Mouse (Mus musculus) neural tube, embryonic 11.5 days (tissue): ENCODE measurements at regions not wholly inside any gene's neighbourhood (a gene's known extent, or its start where the extent isn't known, plus 50 kb on each side); places are given as distances from the start of the nearest gene placed in this dataset.
A peak's percentile ranks its signal among the peaks of the same experiment; 100 is the strongest.
"Not testable (repeated sequence)": the region's sequence is repeated elsewhere in the genome, so short reads cannot be mapped to it uniquely, and the experiment has no call there.

ENCODE experiments used
- ATAC-seq: fragments of 200-750 bp; cut with Nextera tagmentation; 2 replicates; pipeline ENCODE4 v1.8.0; 2017; ENCODE audit warnings: moderate number of reproducible peaks, mild to moderate bottlenecking, moderate TSS enrichment, moderate library complexity; ENCODE audit not compliant: insufficient read depth, low FRiP score, low TSS enrichment
- DNase-seq: peaks from one replicate; pipeline ENCODE4 v3.0.0-alpha.2; 2015; ENCODE audit warnings: low spot score
- H3K27ac ChIP-seq: fragments of 300-500 bp; sonication (generic); 2 replicates; pipeline ENCODE4 v1.5.1; 2014; ENCODE audit warnings: low read depth, mild to moderate bottlenecking, low read length
- H3K27me3 ChIP-seq: fragments of 300-500 bp; sonication (generic); 2 replicates; pipeline ENCODE4 v1.6.1; 2014; ENCODE audit warnings: mild to moderate bottlenecking, low read length, mixed read lengths; ENCODE audit not compliant: control insufficient read depth, insufficient read depth
- H3K36me3 ChIP-seq: fragments of 300-500 bp; sonication (generic); 2 replicates; pipeline ENCODE4 v1.6.1; 2014; ENCODE audit warnings: mild to moderate bottlenecking, low read length, moderate library complexity, mixed read lengths; ENCODE audit not compliant: control insufficient read depth, insufficient read depth
- H3K4me1 ChIP-seq: fragments of 300-500 bp; sonication (generic); 2 replicates; pipeline ENCODE4 v1.6.1; 2014; ENCODE audit warnings: low read length, mixed read lengths; ENCODE audit not compliant: control insufficient read depth, insufficient read depth
- H3K4me2 ChIP-seq: fragments of 300-500 bp; sonication (generic); 2 replicates; pipeline ENCODE4 v1.6.1; 2014; ENCODE audit warnings: low read depth, mild to moderate bottlenecking, moderate library complexity
- H3K4me3 ChIP-seq: fragments of 300-500 bp; sonication (generic); 2 replicates; pipeline ENCODE4 v1.5.1; 2014; ENCODE audit warnings: low read depth, low read length
- H3K9ac ChIP-seq: fragments of 300-500 bp; sonication (generic); 2 replicates; pipeline ENCODE4 v1.6.1; 2014; ENCODE audit warnings: mild to moderate bottlenecking, low read length
- H3K9me3 ChIP-seq: fragments of 300-500 bp; sonication (generic); 2 replicates; pipeline ENCODE4 v1.6.1; 2016; ENCODE audit warnings: low read length; ENCODE audit not compliant: control insufficient read depth
- WGBS: fragments of 180-500 bp; shearing (Covaris S2); extraction: QIAGEN DNeasy Blood & Tissue Kit; methylation state at CpG from one replicate; pipeline ENCODE4 v1.1.7; 2014; 5-methylcytosine and 5-hydroxymethylcytosine counted together

DNA sequence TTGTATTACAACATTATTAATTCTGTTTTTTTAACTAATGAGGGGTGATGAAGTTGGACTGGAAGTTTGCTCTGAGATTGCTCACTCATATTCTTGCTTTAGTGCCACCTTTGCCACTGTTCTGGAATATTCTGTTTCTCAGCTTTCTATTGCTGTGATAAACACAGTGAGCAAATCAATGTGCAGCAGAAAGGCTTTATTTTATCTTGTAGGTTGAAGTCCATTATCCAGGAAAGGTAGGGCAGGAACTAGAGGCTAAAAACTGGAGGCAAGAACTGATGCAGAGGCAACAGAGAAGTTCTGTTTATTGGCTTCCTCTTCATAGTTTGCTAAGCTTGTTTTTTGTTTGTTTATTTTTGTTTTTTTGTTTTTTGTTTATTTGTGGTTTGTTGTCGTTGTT, 576.4 kb downstream of the Epha7 start:
- no peaks in the 10 kb centered on the region for H3K27me3 ChIP-seq
- WGBS, result 82% methylated on average over 1 of the region's 1 CpGs
- no peak for ATAC-seq
- H3K9me3 ChIP-seq, result no peaks in the 10 kb centered on the region
- no peaks in the 10 kb centered on the region for H3K4me1 ChIP-seq
- H3K4me2 ChIP-seq, result no peak overlapping the region
- no peak for DNase-seq
- no peak overlapping the region for H3K9ac ChIP-seq
- H3K27ac ChIP-seq, result no peak overlapping the region
- H3K4me3 ChIP-seq, result no peak overlapping the region
- no peaks in the 10 kb centered on the region for H3K36me3 ChIP-seq

DNA sequence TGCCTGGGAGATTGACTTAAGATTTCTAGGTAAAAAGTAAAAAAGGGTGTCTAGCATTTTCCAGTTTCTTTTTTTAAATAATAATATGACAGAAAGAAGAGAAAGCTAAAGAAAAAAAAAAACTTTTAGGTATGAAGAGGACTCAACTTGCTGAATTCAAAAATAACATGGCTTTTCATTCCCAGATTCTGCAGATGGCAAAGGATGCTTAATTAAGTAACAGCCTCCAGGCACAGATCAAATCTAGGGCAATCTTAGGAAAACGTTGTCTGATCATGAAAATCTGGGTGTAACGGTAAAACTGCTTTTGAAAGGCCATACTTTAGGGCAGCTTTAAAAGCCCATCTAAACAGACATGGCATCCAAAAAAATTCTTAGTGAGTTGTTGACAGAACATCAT, 577.4 kb downstream of the Epha7 start:
- DNase-seq (no peak), ATAC-seq (no peak)
- no peaks in the 10 kb centered on the region for H3K9me3 ChIP-seq
- H3K4me3 ChIP-seq, result no peak overlapping the region
- no peaks in the 10 kb centered on the region for H3K36me3 ChIP-seq
- H3K4me2 ChIP-seq, result no peak overlapping the region
- no peak overlapping the region for H3K9ac ChIP-seq
- H3K4me1 ChIP-seq, result no peaks in the 10 kb centered on the region
- no peaks in the 10 kb centered on the region for H3K27me3 ChIP-seq
- WGBS, result 86% methylated on average over 2 of the region's 2 CpGs
- H3K27ac ChIP-seq, result no peak overlapping the region

DNA sequence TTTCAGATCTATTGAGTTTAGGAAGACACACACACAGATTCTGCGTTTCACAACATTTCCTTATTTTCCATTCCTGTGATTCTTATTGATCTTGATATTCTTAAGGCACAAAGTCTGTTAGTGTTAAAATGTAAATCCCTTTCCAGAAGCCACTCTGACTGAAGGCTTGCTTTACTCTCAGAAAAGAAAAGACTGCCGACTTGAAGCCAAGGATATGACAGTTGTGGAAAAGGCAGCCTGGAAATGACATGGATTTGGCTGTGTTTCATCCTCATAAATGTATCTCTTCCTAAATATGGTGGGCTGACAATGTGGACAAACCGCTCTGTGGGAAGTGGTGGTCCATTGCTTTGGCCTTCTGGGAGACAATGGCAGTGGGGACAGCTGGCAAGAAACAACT, 589.2 kb downstream of the Epha7 start:
- no peak overlapping the region for H3K9ac ChIP-seq
- H3K9me3 ChIP-seq, result no peaks in the 10 kb centered on the region
- no peaks in the 10 kb centered on the region for H3K36me3 ChIP-seq
- H3K4me2 ChIP-seq, result no peak overlapping the region
- no peak for DNase-seq
- 94% methylated on average over 3 of the region's 3 CpGs for WGBS
- no peak overlapping the region for H3K4me3 ChIP-seq
- H3K27me3 ChIP-seq, result no peaks in the 10 kb centered on the region
- H3K27ac ChIP-seq, result no peak overlapping the region
- ATAC-seq, result no peak
- H3K4me1 ChIP-seq, result no peaks in the 10 kb centered on the region

DNA sequence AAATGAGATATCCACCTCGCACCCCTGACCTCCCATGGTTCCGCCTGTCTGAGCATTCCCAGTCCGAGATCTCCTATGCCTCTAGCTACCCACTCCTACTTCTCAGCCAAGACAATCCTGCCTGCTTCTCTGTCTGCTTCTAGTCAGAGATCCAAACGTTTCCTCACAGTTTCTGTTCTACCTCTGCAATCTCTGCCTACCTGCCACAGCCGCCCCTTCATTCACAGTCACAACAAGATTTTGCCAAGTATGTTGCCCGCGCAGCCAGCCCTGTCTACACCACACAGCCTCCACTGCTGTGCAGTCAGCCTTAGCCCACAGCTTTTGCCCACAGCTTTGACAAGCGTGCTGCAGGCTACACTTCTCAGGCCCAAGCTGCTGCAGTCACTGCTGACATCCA, 601.7 kb downstream of the Epha7 start:
- no peak overlapping the region for H3K9ac ChIP-seq
- no peaks in the 10 kb centered on the region for H3K27me3 ChIP-seq
- DNase-seq (no peak), ATAC-seq (no peak)
- no peaks in the 10 kb centered on the region for H3K9me3 ChIP-seq
- 86% methylated on average over 8 of the region's 8 CpGs for WGBS
- no peak overlapping the region for H3K27ac ChIP-seq
- no peaks in the 10 kb centered on the region for H3K4me1 ChIP-seq
- H3K36me3 ChIP-seq, result no peaks in the 10 kb centered on the region
- H3K4me2 ChIP-seq, result no peak overlapping the region
- no peak overlapping the region for H3K4me3 ChIP-seq

DNA sequence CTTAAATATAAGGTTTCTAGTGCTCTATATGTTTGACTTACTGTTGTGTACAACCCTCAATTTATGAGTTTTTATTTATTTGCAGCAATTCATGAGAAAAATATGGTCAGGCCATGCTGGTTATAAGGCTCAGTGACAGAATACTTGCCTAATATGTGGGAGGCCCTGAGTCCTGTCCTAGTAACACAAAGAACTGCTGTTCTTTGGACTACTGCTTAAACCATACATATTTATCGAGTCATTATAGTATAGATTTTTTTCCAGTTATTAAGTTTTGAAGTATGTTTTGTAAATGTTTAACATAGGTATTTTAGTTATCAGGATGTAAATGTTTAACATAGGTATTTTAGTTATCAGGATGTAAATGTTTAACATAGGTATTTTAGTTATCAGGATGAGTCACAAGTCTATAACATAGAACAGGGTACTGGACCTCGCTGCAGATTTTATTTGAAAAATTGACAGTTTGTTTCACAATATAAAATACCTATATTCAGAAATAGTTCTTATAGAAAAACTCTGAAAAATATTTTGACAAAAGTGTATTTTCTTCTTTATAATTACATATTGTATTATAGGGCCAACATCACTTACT, 607.4 kb downstream of the Epha7 start:
- Histone ChIP-seq H3K36me3 (no peaks in the 10 kb centered on the region), H3K27me3 (no peaks in the 10 kb centered on the region), H3K4me3 (no peak overlapping the region), H3K9ac (no peak overlapping the region), H3K4me1 (no peaks in the 10 kb centered on the region), H3K4me2 (no peak overlapping the region), H3K27ac (no peak overlapping the region), H3K9me3 (no peaks in the 10 kb centered on the region)
- DNase-seq (no peak), ATAC-seq (no peak)
- 94% methylated on average over 2 of the region's 2 CpGs for WGBS

DNA sequence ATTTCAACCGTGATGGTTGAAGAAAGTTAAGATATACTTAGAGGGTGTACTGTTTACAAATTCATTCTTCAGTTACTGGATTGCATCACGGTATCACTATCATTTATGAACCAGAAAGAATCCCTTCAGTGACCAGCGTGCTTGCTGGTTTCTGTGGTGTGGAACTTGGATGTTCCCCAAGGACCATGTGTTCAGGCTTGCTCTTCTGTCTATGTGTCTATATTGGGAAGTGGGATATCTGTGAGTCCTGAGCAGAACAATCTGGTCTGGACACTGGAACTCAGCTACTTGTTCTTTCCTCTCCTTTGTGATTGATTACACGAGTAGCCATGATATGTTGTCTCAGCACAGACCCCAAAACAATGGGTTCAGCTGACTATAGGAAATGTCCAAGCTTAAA, 618.6 kb downstream of the Epha7 start:
- not testable (repeated sequence) for H3K4me1 ChIP-seq, ATAC-seq, H3K36me3 ChIP-seq, H3K9ac ChIP-seq, H3K27me3 ChIP-seq, H3K9me3 ChIP-seq, DNase-seq, H3K4me3 ChIP-seq, H3K27ac ChIP-seq, H3K4me2 ChIP-seq
- WGBS, result 89% methylated on average over 4 of the region's 4 CpGs

DNA sequence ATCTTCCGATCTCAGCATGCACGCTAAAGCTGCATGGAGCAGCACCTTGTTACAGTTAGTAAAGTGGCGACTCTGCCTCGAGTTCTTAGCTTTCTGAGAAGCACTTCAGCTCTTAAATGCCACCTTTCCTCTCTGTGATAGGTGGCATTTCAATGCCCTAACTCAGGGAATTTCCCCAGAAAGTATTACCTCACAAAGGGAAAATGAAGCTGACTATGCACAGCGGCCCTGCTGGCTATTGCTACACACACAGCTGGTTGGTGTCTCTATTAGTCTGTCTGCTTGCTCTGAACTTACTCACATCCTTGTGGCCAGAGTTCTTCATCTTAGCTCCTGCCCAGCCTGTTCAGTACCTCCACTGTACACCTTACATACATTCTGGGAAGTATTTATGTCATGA, 650.4 kb downstream of the Epha7 start:
- no peak for ATAC-seq
- Histone ChIP-seq H3K9ac (no peak overlapping the region), H3K36me3 (no peaks in the 10 kb centered on the region), H3K4me3 (no peak overlapping the region), H3K9me3 (no peaks in the 10 kb centered on the region), H3K27ac (no peak overlapping the region), H3K4me1 (no peaks in the 10 kb centered on the region), H3K27me3 (no peaks in the 10 kb centered on the region), H3K4me2 (no peak overlapping the region)
- WGBS, result 87% methylated on average over 5 of the region's 5 CpGs
- no peak for DNase-seq

DNA sequence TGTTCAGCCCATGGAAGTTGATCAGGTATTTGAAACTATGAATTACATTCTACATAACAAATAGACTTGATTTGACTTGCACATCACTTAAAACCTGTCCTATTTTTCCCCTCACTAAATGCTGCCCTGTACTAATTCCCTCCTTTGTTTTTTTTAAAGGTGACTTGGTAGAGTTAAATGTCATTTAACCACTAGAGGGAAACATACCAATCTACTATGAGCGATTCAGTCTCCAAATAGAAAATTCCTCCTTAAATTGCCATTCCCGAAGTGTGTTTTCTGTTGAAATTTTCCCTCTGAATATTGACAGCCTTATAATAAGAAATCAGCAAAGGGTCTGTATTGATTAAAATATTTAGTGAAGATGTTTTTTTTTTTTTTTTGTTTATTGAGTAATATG, 653.4 kb downstream of the Epha7 start:
- H3K36me3 ChIP-seq, result no peaks in the 10 kb centered on the region
- H3K27ac ChIP-seq, result no peak overlapping the region
- no peak overlapping the region for H3K4me2 ChIP-seq
- no peaks in the 10 kb centered on the region for H3K4me1 ChIP-seq
- no peaks in the 10 kb centered on the region for H3K9me3 ChIP-seq
- 80% methylated on average over 2 of the region's 2 CpGs for WGBS
- DNase-seq (no peak), ATAC-seq (no peak)
- no peak overlapping the region for H3K4me3 ChIP-seq
- H3K9ac ChIP-seq, result no peak overlapping the region
- no peaks in the 10 kb centered on the region for H3K27me3 ChIP-seq

DNA sequence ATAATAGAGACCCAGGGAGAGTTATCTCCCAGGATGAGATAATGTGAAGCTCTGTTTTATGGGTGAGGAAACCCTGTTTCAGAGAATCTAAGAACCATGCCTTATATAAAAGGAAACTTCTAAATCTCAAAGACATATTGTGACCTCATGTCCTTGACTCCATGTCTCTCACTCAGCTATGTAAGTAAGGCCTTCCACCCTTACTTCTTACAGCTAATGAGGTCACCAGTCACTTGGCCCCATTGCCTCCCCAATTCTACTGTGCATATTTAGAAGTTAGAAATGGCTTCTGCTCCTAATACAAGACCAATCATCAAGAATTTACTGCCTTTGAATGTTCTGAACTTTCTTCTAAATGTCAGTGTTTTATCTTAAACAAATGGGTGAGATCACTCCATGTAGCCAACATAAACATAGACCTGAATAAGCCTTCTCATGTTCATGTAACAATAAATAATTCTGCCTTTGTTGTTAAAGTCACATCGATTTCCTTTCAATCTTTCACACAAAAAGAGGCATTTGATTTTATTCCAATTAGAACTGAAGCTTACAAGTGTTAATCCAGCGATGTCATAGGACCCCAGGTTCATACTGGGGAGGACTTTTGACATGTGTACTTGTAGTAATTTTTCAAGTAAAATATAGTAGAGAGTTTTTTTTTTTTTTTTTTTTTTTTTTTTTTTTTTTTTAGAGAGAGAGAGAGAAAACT, 667.6 kb downstream of the Epha7 start:
- Histone ChIP-seq H3K4me2 (no peak overlapping the region), H3K36me3 (no peaks in the 10 kb centered on the region), H3K9ac (no peak overlapping the region), H3K4me1 (no peaks in the 10 kb centered on the region), H3K27ac (no peak overlapping the region), H3K9me3 (no peaks in the 10 kb centered on the region), H3K27me3 (no peaks in the 10 kb centered on the region), H3K4me3 (no peak overlapping the region)
- no peak for DNase-seq
- peak; percentile 48; the same call in 1 of the 2 replicates for ATAC-seq
- 52% methylated on average over 2 of the region's 2 CpGs for whole genome bisulfite sequencing
